Mouse (Mus musculus): ENCODE data around the gene Dhrs9.
"Not testable (repeated sequence)": the region's sequence is repeated elsewhere in the genome, so short reads cannot be mapped to it uniquely, and the experiment has no call there.

Gene Dhrs9

DNA sequence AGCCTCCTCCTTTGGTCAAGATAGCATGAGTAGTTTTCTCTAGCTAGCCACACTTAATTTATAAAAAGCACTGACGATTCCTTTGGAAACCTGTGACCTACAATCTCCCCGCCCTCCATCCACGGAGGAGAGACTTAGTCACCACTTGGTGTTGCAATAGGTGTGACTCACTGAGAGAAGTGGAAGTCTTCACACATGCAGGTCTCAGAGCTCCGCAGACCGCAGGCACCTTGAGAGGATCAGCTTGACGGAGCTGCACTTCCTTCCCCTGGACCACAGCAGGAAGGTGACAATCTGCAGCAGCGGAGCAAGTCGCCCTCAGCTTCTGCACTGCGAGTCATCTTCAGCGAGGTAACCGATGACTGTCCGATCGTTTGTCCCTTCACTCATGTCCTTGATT lies at the start of gene Dhrs9:
Dhrs9 (plus strand) TSS at position 165 of the 400 bp plus-strand sequence.
- DNase-seq (ENCODE audit: low read depth, low spot score), result peak; percentile 22

DNA sequence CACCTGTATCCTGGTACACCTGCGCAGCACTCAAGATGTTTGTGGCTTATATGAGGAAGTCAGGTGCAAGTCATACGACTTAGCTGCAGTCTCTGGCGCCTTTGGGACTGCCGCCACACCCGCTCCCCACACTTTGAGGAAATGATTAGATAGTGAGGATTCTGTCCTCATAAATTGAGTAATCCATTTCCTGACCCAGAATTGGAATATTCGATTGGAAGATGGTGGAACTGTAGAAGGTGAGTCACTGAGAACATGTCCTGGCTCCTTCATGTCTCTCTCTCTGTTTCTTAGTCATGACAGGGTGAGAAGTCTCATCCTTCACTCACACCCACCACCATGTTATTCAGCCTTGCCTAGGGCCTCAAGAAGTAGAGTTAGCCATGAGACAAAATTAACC lies 48.7 kb upstream of the Dhrs9 start:
- not testable (repeated sequence) for DNase-seq (ENCODE audit: low read depth, low spot score)

DNA sequence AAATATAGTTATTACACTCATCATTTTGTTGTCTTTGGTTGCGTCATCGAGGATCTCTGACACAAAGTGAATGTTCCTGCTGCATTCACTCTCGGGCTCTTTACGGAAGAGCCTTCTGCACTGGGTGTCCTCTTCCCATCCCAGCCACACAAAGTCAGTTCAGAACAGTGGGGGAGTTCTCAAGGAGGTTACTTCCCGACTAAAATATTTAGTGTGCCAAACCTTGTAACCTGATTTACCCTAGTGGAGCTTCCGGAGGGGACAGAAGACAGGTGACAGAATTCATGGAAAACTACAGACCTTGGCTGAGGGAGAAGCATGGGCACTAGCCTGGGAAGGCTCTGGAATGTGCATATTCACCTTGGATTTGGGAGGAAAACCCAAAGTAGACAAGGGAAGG lies 38.7 kb upstream of the Dhrs9 start:
- no peak for DNase-seq (ENCODE audit: low read depth, low spot score)

DNA sequence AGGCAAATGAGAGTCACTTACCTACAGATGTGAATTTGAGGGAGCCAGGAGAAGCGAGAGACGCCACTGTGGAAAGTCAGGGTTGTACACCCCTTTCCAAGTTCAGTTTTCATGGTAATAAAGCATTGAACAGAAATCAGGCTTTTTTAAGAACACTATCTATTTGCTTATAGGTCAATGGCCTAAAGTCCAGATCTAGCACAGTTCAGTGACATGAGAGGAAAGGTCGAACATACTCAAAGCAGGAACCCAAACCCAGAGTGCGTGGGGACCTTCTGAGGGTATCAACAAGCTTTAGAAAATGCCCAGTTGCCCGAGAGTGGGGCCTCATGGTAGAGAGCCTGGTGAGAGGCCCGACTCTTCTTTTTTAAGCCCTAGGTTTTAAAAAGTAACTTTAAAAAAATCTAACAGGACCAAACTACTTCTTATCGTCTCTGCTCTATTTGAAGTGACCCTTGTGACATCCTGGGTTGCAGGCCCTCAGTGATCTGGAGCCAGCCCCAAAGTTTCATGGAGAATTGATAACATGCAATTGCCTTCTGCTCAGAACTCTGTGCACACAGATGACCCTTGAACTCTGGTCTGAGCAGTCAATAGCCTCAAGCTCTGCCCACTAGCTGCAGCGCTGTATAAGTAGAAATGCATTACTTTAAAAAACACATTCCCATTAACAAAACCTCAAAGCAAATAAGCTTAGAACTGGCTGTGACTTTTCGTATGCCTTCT lies 37.6 kb upstream of the Dhrs9 start, which contains the start of gene Abcb11:
Abcb11 (minus strand) TSS at position 121 of the 726 bp plus-strand sequence.
- no peak for DNase-seq (ENCODE audit: low read depth, low spot score)

DNA sequence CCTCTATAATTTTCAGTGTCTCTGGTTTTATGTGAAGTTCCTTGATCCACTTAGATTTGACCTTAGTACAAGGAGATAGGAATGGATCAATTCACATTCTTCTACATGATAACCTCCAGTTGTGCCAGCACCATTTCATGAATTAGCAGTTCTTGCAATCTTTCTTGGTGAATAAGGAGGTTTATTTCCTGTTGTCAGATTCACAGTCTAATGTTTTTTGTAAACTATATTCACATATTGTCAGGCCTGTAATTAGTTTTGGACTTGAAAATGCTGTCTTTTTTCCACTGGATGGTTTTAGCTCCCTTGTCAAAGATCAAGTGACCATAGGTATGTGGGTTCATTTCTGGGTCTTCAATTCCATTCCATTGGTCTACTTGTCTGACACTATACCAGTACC lies 24.8 kb upstream of the Dhrs9 start:
- not testable (repeated sequence) for DNase-seq (ENCODE audit: low read depth, low spot score)

DNA sequence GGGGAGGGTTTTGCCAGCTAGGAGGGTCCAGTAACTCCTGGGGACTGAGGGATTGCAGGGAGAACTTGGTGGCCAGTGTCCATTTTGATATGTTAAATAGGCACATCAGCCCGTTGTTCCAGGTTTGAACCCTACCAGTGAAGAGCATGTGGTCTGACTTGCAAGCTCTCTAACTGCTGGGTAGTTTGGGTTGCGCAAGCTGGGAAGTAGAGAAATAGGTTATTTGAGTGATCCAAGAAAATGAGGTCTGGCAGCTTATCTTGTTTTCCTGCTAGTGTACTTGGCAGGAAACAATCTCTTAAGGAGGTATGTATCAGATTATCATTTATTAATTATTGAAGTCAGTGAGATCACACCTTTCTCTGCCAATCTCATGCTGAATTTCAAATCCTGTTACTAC lies 15.4 kb upstream of the Dhrs9 start:
- DNase-seq (ENCODE audit: low read depth, low spot score), result no peak

DNA sequence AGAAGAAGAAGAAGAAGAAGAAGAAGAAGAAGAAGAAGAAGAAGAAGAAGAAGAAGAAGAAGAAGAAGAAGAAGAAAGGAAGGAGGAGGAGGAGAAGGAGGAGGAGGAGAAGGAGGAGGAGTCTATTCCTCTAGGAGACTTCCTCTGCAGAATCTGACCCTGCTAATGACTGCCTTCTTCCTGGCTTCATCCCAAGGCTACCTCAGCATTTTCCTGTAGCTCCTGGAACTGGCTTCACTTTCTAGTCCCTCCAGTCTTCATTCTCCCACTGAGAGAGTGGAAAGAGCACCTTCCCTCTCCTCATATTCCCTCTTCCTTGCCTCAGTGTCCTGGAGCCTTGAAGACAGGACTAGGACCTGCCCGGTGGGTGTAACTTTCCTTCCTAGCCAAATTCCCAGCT lies 15.0 kb upstream of the Dhrs9 start:
- no peak for DNase-seq (ENCODE audit: low read depth, low spot score)

DNA sequence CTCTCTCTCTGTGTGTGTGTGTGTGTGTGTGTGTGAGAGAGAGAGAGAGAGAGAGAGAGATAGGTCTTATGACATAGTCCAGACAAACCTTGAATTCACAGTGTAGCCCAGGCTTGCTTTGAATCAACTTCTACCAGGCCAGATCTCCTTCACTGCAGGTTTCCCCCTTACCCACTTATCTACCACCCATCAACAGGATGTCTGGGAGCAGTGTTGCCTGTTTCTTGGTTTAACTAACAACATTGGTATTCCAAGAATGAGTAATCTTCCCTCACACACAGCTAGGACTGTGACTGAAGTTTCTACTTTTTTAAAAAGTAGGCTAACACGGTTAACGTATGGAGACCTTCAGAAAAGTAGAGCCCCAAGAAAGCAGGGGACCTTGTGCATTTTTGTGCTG lies 3.5 kb upstream of the Dhrs9 start:
- no peak for DNase-seq (ENCODE audit: low read depth, low spot score)

DNA sequence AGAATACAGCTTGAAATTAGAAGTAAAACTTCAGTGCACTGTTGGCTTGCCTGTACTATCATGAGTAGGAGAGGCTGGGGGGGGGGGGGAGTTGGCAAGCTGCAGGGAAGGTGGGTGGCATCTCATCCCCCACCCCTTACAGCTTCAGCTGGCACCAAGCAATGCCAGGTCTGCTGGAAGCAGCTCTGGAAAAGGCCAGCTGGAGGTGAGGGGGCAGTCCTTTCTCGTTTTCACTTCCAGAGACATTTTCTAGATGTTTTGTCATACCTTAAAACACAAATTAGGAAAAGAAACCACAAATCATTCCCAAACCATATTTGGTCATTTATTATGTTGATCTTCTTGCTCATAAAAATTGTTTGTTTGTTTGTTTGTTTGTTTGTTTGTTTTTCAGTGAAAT lies 444 bp upstream of the Dhrs9 start:
- DNase-seq (ENCODE audit: low read depth, low spot score), result no peak

DNA sequence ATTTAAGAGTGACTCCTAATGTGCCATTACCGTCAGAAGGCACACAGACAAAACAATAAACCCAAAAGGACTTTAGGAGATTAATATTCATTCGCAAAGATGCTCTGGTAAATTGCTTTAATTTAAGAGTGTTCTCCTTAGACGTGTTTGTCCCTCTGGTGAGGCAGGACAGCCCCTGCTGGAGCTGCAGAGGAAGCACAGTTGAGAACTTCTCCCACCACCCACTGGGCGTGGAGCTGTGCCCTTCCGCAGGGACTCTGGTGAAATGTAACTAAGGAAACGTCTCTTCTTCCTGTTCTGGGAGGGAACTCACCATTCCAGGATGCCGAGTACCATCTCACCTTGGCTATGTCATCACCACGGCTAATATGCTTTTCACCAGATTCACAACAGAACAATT lies 1.5 kb downstream of the Dhrs9 start:
- DNase-seq (ENCODE audit: low read depth, low spot score), result no peak

DNA sequence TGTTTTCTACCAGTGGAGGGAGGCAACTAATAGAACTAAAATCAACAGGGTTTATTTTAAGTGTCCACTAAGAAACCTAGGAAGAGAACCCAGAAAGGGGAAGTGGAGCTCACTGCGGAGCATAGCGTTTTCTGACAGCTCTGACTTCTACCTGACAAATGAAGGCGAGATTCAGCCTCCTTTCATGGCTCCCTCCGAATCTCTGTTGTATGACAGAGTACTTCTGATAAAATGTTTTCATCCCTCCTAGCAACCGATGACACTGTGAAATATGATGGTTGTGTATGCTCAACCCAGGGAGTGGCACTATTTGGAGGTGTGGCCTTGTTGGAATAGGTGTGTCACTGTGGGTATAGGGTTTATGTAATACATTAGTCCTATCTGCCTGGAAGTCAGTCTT lies 2.6 kb downstream of the Dhrs9 start:
- no peak for DNase-seq (ENCODE audit: low read depth, low spot score)

DNA sequence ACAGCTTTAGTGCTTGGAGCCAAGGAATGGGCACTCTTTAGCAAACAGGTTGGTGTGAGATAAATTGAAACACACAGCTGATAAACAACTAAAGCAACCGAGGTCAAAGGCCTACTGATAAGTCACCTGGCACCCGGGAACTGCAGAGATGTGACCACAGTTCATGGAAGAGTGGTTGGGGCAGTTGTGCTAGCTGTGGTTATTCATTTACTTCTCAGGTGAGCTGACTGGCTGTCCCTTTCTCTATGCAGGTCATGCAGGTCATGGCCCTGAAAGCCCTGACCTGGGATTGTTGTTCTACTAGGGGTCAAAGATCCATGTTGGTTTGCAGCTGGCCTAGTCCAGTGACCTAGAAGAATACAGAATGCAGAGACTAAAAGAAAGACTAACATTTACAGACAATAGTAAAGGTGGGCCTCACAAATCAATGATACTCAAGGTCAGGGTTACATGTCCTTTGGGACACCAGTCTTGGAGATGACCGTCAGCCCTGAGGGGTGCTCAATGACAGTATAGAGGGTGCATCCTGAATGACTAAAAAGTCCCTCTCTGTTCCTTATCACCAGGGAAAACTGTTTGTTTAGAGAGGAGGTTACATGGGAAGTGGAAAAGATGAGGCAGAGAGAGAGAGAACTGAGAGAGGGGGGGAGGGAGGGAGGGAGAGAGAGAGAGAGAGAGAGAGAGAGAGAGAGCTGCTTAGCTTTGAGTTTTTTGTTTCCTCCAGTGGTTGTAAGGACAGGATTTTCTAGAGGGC lies 6.0 kb downstream of the Dhrs9 start:
- DNase-seq (ENCODE audit: low read depth, low spot score), result no peak

DNA sequence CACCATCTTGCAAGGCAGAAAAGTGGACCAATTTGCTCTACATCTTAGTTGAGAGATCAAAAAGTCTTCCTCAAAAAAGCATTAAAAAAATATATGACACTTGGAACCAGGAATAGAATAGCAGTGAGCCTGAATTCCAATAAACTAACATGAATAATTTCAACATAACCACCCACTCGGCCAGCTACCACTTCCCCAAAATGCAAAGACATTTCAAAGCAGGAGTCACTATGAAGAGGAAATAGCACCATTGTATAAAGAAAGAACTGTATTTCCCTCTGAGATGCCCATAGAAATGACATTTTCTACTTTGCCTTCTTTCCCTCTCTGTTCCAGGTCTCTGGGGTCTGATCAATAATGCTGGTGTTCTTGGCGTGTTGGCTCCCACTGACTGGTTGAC lies 13.7 kb downstream of the Dhrs9 start:
- no peak for DNase-seq (ENCODE audit: low read depth, low spot score)

DNA sequence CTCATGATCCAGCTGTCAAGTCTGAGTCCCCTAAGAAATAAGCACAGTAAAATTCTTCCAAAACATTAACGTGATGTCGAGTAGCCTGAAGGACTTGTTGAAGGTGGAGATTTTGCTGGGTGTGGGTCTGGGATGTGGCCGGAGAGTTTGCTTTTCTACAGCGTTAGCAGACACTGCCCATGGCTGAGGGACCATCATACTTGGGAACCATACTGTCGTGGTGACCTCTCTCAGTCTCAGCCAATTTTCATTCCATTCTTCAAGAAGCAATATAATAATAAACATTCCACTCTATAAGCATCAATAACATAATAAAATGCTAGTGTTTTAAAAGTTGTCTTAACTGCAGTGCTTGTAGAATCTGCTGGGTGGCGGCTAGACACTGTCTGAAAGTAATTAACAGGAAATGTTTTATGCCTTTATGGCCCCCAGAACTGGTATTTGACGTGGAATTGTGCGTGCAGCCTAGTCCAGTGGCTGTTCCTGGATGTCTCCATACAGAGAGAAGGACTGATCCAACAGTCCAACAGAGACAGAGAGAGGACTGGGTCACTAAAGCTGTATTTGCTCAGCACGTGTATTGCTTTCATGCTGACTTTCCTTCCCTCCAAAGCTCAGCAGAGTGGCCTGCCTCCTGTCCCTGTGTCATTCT lies 15.5 kb downstream of the Dhrs9 start:
- no peak for DNase-seq (ENCODE audit: low read depth, low spot score)

DNA sequence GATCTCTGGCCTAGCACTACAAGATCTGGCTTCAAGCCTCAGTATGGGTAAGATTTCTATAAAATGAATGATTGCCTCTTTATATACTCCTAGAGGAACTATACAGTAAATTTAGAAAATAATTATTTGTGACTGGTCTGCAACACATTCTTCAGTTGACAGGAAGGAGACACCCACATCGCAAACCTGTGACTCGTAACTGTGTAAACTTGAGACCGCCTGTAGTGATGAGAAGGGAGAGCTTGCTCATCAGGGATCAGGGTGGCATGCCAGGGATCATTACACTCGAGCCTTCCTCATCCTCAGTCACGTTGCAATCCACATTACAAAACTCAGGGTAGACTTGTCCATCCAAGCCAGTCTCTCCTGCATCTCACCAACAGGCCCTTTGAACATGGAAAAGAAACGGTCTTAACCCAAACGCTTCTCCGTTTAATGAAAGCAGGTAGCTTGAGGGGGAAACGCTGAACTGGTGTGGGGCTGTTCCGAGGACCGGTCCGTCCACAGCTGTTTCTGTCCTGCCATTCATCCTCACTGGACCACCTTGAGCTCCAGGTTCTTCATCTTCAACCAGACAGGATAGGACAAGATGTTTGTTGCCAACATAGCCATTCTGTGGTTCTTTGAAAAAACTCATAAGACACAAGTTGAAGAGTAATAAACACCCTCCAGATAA lies 16.7 kb downstream of the Dhrs9 start:
- DNase-seq (ENCODE audit: low read depth, low spot score), result no peak

DNA sequence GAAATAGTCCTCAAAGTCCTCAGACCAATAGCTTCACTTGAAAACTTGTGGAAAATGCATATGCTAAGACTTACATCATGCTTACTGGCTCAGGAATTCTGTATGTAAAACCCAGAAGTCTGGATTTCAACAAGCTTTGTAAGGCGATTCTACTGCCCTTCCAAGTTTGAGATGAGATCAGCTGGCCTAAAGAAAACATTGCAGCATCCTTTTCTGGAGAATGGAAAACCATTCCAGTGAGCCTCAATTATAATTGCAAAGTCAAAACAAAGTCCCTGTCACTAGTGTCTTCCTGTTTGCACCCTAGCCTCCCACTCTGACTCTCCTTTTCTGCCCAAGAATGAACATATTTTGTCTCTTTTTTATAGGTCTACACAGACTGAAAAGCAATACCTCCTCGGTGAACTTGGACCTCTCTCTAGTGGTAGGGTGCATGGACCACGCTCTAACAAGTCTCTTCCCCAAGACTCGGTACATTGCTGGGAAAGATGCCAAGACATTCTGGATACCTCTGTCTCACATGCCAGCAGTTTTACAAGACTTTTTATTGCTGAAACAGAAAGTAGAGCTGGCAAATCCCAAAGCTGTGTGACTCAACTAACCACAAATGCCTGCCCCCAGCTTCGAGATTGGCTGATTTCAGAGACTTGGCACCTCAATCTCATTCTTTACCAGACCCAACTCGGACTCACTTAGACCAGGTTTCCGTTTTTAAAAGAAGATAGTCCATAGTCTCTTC lies 20.8 kb downstream of the Dhrs9 start:
- peak; percentile 5 for DNase-seq (ENCODE audit: low read depth, low spot score)

DNA sequence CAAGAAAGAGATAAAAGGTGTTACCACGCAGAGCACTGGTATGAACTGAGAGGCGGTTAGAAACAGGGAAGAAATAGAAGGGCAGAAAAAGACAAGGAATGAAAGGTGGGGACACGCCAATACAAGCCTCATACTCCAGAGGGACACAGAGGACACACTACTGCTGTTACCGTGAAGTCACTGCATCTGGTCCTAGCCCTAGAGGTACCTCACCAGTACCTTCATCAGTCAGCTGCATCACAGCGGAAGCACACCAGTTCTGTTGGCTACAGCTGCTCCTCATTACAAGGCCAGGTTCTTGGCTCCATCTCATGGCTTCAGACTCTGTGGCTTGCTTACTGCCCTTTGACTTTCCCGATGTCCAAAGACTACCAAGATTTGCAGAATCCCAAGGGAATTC lies 21.6 kb downstream of the Dhrs9 start:
- no peak for DNase-seq (ENCODE audit: low read depth, low spot score)

DNA sequence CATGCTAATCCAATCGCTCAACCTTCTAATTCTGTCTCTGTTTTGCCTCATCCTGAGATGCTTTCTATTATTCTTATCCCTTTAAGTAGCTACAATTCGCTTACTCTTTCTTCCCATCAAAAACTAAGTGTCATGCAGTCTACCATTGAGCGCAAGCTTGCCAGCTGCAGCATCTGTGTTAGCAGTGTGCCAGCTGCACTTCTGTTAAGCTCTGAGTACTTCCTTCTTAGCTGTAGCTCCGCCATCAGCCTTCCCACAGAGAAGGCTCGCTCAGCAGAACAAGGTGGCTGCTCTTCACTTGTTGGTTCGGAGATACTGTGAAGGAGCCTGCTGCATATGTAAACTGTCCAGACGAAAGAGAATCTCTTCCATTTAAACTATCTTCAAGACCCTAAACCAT lies 22.1 kb downstream of the Dhrs9 start:
- DNase-seq (ENCODE audit: low read depth, low spot score), result no peak

DNA sequence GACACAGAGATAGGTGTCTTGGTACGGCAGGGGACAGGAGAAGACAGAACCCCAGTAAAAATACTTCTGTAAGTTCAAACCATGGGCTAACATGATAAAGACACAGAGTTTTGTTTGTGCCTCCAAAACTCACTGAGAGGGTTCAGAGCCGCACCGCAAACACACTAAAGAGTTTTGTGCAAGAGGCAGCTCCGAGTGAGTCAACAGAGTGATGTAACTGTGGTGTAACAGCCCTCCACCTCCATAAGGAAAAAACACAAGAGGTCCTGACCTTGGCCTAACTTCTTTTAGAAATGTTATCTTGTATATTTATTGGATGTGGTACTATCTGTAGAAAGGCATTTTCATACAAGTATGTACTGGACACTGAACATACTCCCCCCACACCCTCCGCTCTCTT lies 25.4 kb downstream of the Dhrs9 start:
- no peak for DNase-seq (ENCODE audit: low read depth, low spot score)

DNA sequence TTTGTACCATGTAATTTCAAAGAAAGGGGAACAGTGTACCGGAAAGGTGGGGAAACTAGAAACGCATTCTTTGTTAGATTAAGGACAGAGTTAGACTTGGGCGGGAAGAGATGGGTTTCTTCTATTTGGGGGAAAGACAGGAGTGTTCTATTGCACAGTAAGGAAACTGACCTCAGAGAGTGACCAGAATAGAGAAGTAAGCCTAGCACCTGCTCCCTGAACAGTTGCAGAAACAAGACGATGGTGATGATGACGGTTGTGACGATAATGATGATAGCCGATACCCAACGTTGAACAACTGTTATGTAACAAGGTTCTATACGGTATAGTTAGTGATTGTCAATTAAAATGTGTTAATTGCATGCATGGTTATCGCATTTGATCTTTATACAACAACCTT lies 34.3 kb downstream of the Dhrs9 start:
- no peak for DNase-seq (ENCODE audit: low read depth, low spot score)

DNA sequence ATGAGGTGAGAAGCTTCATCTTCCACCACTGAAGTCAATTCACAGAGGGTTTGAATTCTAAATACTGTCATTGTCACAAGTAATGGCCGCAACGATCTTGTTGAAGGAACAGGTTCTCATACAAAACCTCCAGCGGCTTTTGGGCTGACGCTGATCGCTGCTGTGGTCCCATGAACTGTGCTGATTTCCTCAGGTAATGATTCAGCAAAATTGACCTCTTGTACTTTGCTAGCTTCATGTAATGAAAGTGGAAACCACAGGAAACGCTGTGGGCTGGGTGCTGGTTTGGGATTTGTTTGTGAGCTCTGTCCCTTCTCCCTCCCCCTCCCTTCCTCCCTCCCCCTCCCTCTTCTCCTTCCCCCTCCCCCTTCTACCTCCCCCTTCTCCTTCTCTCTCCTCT lies 34.8 kb downstream of the Dhrs9 start:
- no peak for DNase-seq (ENCODE audit: low read depth, low spot score)
